Mouse (Mus musculus): ENCODE data around the gene Rabl3.
A peak's percentile ranks its signal among the peaks of the same experiment; 100 is the strongest.

Rabl3 gene

GRCm38 (mm10) chr16:37539611-37540580 is at the start of gene Rabl3, which contains the start of gene Gtf2e1:
TSS of gene Rabl3 (plus strand) at chr16:37539885.
TSS of gene Gtf2e1 (minus strand) at chr16:37539789.
- DNase-seq = peak; percentile 97

- no peak for DNase-seq
These were observed 44.7 kb upstream of the Rabl3 start for GRCm38 (mm10) chr16:37495017-37495416.

- no peak for DNase-seq
These were observed 41.1 kb upstream of the Rabl3 start for GRCm38 (mm10) chr16:37498581-37498980.

GRCm38 (mm10) chr16:37504517-37504916 is 35.2 kb upstream of the Rabl3 start:
- DNase-seq = no peak

GRCm38 (mm10) chr16:37506751-37507150 is 32.9 kb upstream of the Rabl3 start:
- no peak for DNase-seq

- DNase-seq = no peak
These were observed 28.2 kb upstream of the Rabl3 start for GRCm38 (mm10) chr16:37511489-37511888.

- no peak for DNase-seq
These were observed 25.0 kb upstream of the Rabl3 start for GRCm38 (mm10) chr16:37514644-37515043.

GRCm38 (mm10) chr16:37516376-37516993 is 23.2 kb upstream of the Rabl3 start:
- DNase-seq = no peak

- DNase-seq = no peak
These were observed 22.0 kb upstream of the Rabl3 start for GRCm38 (mm10) chr16:37517596-37518211.

GRCm38 (mm10) chr16:37518662-37519061 is 21.0 kb upstream of the Rabl3 start:
- DNase-seq = no peak

- no peak for DNase-seq
These were observed 20.0 kb upstream of the Rabl3 start for GRCm38 (mm10) chr16:37519721-37520120.

- no peak for DNase-seq
These were observed 19.3 kb upstream of the Rabl3 start for GRCm38 (mm10) chr16:37520190-37521040.

- DNase-seq = no peak
These were observed 17.5 kb upstream of the Rabl3 start for GRCm38 (mm10) chr16:37522100-37522697.

GRCm38 (mm10) chr16:37525121-37525520 is 14.6 kb upstream of the Rabl3 start:
- DNase-seq = no peak

GRCm38 (mm10) chr16:37526688-37527223 is 12.9 kb upstream of the Rabl3 start:
- DNase-seq = no peak

GRCm38 (mm10) chr16:37530170-37530569 is 9.5 kb upstream of the Rabl3 start:
- DNase-seq = no peak

- DNase-seq = no peak
These were observed 7.6 kb upstream of the Rabl3 start for GRCm38 (mm10) chr16:37532046-37532445.

- no peak for DNase-seq
These were observed 6.2 kb upstream of the Rabl3 start for GRCm38 (mm10) chr16:37533369-37534068.

- no peak for DNase-seq
These were observed 460 bp upstream of the Rabl3 start for GRCm38 (mm10) chr16:37539240-37539610.

- DNase-seq = peak; percentile 11
These were observed 1.1 kb downstream of the Rabl3 start for GRCm38 (mm10) chr16:37540776-37541175.

- no peak for DNase-seq
These were observed 6.6 kb downstream of the Rabl3 start for GRCm38 (mm10) chr16:37546312-37546711.

Measured in cerebellum, adult 11 months (tissue).